Mouse (Mus musculus): ENCODE results near the gene Abcb7.
"Not testable (repeated sequence)": the region's sequence is repeated elsewhere in the genome, so short reads cannot be mapped to it uniquely, and the experiment has no call there.

The Abcb7 gene

GRCm38 (mm10) chrX:104413183-104413983 is at the start of gene Abcb7:
Gene Abcb7, minus strand, starts transcription at chrX:104413856.
- DNase-seq (ENCODE audit: low spot score) = peak; percentile 71

DNA sequence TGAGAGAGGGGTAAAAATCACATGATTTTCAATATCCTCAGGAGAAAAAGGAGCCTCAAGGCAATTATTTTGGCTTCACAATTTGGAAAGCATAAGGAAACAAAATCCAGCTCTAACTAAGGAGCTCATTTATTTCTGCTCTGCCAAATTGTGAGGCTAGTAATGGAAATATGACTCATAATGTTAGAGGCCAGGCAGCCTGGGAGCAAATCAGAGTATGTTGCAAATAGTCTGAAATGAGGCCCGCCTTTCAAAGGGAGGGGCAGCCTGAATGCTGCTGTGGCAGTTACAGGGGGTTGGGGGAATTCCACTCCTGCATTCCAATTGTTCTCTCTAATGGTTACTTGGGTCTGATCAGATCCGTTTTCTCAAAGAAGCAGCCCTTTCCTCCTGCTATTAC is 48.1 kb upstream of the Abcb7 start:
- DNase-seq (ENCODE audit: low spot score) = no peak

GRCm38 (mm10) chrX:104452433-104452832 is 38.8 kb upstream of the Abcb7 start:
- DNase-seq (ENCODE audit: low spot score) = no peak

GRCm38 (mm10) chrX:104433456-104433855 is 19.8 kb upstream of the Abcb7 start:
- no peak for DNase-seq (ENCODE audit: low spot score)

- DNase-seq (ENCODE audit: low spot score) = no peak
Observed at GRCm38 (mm10) chrX:104428108-104428507, 14.5 kb upstream of the Abcb7 start.

DNA sequence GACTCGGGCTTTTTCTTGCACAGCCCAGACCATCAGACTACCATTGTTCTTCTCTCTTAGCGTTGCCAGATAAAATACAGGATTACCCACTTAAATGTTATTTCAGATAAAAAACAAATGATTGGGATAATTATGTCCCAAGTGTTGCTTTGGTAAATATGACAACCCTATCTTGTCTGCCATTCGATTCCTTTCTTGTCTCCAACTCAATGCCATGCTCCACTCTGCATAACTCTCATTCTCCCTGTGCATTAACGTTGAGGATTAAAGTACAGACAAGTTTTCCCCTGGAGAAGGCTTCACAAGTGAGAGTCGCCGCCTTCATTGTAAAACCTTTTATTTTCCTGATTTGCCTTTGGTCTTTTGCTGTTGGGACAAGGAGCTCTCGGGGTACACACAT is 339 bp upstream of the Abcb7 start:
- no peak for DNase-seq (ENCODE audit: low spot score)

- DNase-seq (ENCODE audit: low spot score) = no peak
Observed at GRCm38 (mm10) chrX:104408137-104408536, 5.5 kb downstream of the Abcb7 start.

DNA sequence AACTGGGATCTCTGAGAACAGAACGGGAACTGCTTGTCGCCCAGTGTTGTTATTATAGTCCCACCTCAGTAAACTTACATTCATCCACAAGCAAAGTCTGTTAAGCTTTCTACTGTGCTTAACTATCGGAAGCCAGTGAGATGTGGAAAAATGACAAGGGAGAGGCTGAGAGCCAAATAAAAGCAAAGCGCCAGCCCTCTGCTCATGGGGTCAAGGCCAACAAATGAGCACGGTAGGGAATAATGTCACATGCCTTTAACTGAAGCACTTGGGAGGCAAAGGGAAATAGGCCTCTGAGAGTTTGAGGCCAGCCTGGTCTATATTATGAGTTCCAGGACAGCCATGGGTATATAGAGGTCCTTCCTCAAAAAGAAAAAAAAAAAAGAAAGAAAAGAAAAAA is 11.2 kb downstream of the Abcb7 start:
- DNase-seq (ENCODE audit: low spot score) = no peak

GRCm38 (mm10) chrX:104401134-104401533 is 12.5 kb downstream of the Abcb7 start:
- DNase-seq (ENCODE audit: low spot score) = no peak

- no peak for DNase-seq (ENCODE audit: low spot score)
Observed at GRCm38 (mm10) chrX:104397526-104397925, 16.1 kb downstream of the Abcb7 start.

GRCm38 (mm10) chrX:104359686-104360085 is 54.0 kb downstream of the Abcb7 start:
- no peak for DNase-seq (ENCODE audit: low spot score)

DNA sequence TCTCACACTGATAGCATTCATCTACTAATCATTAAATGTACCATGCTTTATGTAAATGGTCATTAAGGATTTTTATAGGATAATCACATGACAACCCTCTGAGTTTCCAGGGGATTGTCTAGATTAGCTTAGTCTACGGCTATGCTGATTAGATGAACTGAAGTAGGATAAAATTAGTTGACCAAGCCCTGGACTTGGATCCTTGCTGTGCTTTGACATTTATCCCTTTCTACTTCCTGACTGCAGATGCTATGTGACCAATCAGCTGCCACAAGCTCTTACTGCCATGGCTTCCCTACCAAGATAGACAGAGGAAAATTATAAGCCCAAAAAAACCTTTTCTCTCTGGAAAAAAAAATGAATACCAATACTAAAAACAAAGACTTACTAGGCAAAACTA is 57.8 kb downstream of the Abcb7 start:
- DNase-seq (ENCODE audit: low spot score) = no peak

- DNase-seq (ENCODE audit: low spot score) = not testable (repeated sequence)
Observed at GRCm38 (mm10) chrX:104348146-104348545, 65.5 kb downstream of the Abcb7 start.

GRCm38 (mm10) chrX:104291721-104292120 is 121.9 kb downstream of the Abcb7 start:
- no peak for DNase-seq (ENCODE audit: low spot score)

DNA sequence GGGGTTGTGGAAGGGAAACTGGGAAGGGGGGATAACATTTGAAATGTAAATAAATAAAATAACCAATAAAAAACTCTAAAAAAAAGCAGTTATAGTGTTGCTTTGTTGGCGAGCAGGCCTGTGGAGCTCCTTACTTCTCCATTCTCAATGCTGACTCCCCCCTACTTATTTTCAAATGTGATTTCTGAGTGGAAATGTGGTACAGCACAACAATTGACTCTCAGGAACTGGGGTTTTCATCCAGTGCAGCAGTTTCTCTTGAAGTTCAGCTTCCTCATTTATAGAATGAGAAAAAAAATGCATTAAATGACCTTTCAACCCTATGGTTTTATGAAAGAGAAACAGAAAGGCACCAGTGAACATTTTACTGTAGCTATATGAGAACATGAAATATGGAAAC is 133.8 kb downstream of the Abcb7 start:
- DNase-seq (ENCODE audit: low spot score) = no peak

DNA sequence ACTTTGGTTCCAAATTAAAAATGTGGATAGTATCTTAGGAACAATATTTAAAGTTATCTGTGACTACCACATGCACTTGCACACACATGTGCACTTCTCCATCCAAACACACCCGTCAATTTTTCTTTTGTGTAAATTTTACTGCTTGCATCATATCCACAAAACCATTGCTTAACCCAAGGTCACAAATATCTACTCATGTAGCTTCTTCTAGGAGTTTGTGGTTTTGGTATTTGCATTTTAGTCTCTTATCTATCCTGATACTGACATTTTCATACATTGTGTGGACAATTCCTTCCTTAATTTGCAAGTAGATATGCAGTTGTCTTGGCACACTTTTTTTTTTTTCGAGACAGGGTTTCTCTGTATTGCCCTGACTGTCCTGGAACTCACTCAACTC is 149.3 kb downstream of the Abcb7 start:
- no peak for DNase-seq (ENCODE audit: low spot score)

DNA sequence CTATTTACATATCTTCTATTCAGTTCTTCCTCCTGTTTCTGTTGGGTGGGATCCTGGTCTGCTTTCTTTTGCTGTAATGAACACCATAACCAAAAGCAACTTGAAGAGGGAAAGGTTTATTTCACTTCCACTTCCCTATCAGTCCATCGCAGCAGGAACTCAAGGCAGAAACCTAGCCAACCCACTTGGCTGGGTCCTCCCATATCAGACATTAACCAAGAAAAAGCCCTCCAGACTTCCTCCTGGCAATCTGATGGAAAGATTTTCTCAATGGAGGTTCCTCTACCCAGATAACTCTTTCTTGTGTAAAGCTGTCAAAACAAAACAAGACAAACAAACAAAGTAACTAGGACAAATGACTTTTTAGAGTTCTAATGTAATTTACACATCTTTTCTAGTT is 151.2 kb downstream of the Abcb7 start:
- no peak for DNase-seq (ENCODE audit: low spot score)

- no peak for DNase-seq (ENCODE audit: low spot score)
Observed at GRCm38 (mm10) chrX:104256561-104256960, 157.1 kb downstream of the Abcb7 start.

All from urinary bladder, postnatal 25 days (tissue).